Mouse (Mus musculus): ENCODE results near the gene Wscd1.
"Not testable (repeated sequence)": the region's sequence is repeated elsewhere in the genome, so short reads cannot be mapped to it uniquely, and the experiment has no call there.

GRCm38 (mm10) chr11:71821526-71821925 lies 71.8 kb downstream of the Wscd1 start:
- not testable (repeated sequence) for TF ChIP-seq POLR2A (IDR thresholded peaks at IDR 0.05; ENCODE audit: borderline replicate concordance, insufficient read depth, low read length); CTCF (IDR thresholded peaks at IDR 0.05; ENCODE audit: borderline replicate concordance, insufficient read depth, low read depth, low read length)
